Mouse (Mus musculus): ENCODE measurements around the gene Polg2.

GRCm38 (mm10) chr11:106784476-106784875 is 5.1 kb upstream of the Polg2 start:
- no peak for TF ChIP-seq CTCF (IDR thresholded peaks at IDR 0.05; ENCODE audit: insufficient read depth, low read length)
- no peak for TF ChIP-seq POLR2A (IDR thresholded peaks at IDR 0.05; ENCODE audit: borderline replicate concordance, extremely low read depth, low read depth, low read length)
